Mouse (Mus musculus) heart, adult 2 months (tissue): ENCODE data around the gene Me1. TPM values are rescaled to one million over a fixed set of nuclear protein-coding genes. Genes with fewer than 3 reads are reported as not detected.

Experiments used
- DNase-seq, 2 experiments: peaks; one replicate each; pipeline ENCODE4 v3.0.0; 2021
- H3K27ac ChIP-seq: fragments of 200-600 bp; 2 replicates; pipeline ENCODE4 v1.8.1; 2022
- H3K27me3 ChIP-seq: fragments of 200-500 bp; 2 replicates; pipeline ENCODE4 v1.6.1; 2012; ENCODE audit warnings: mild to moderate bottlenecking, low read length, inconsistent platforms, mixed read lengths; ENCODE audit not compliant: control insufficient read depth, insufficient read depth
- H3K36me3 ChIP-seq: fragments of 200-500 bp; 2 replicates; pipeline ENCODE4 v1.6.1; 2012; ENCODE audit warnings: low read length, inconsistent platforms; ENCODE audit not compliant: control insufficient read depth, insufficient read depth
- H3K4me1 ChIP-seq: fragments of 200-500 bp; 2 replicates; pipeline ENCODE4 v1.6.1; 2011; ENCODE audit warnings: low read length; ENCODE audit not compliant: control insufficient read depth, insufficient read depth
- H3K4me3 ChIP-seq: fragments of 200-600 bp; 2 replicates; pipeline ENCODE4 v1.8.1; 2022
- H3K79me2 ChIP-seq: fragments of 200-500 bp; replicated peaks from 2 replicates; pipeline ENCODE4 v1.6.1; 2012; ENCODE audit warnings: mild to moderate bottlenecking, inconsistent platforms, low read length, moderate library complexity, mixed read lengths; ENCODE audit not compliant: control insufficient read depth, insufficient read depth
- H3K9ac ChIP-seq: fragments of 200-500 bp; 2 replicates; pipeline ENCODE4 v1.6.1; 2012; ENCODE audit warnings: low read depth, mild to moderate bottlenecking, control low read depth, inconsistent platforms, low read length, mixed read lengths
- CTCF ChIP-seq: fragments of 200-600 bp; IDR thresholded peaks from 2 replicates; pipeline ENCODE4 v1.8.1; 2022; ENCODE audit warnings: antibody characterized with exemption, mild to moderate bottlenecking, moderate library complexity
- EP300 ChIP-seq: fragments of 200-500 bp; IDR thresholded peaks from 2 replicates; pipeline ENCODE4 v1.6.1; 2011; ENCODE audit warnings: low read depth, low read length, control low read depth; ENCODE audit not compliant: insufficient read depth
- POLR2A ChIP-seq: fragments of 200-500 bp; IDR thresholded peaks from 2 replicates; pipeline ENCODE4 v1.6.1; 2011; ENCODE audit warnings: mild to moderate bottlenecking, low read depth, low read length, control low read depth; ENCODE audit not compliant: insufficient read depth
- WGBS: fragments of 180-500 bp; shearing (Covaris S2); methylation state at CpG from one replicate; pipeline ENCODE4 v1.1.7; 2018; 5-methylcytosine and 5-hydroxymethylcytosine counted together
- intact Hi-C: fragments of 180-260 bp; cut with DNase I; formaldehyde crosslinking; loops from one replicate; pipeline ENCODE4 v1.15.1; 2025
- polyA plus RNA-seq: library from polyadenylated mRNA; depleted of rRNA; stranded (reverse); fragments of >200 nt; gene quantifications from 2 replicates; pipeline ENCODE4 v1.2.3, GENCODE M21; 2012
- total RNA-seq, 2 experiments: library from RNA; stranded (reverse); gene quantifications; 2 replicates each; pipeline ENCODE4 v1.2.3; 2021

Gene Me1
- total and polyA plus RNA-seq, 3 experiments, result 67.1 to 110 (median 100.0) TPM

DNA sequence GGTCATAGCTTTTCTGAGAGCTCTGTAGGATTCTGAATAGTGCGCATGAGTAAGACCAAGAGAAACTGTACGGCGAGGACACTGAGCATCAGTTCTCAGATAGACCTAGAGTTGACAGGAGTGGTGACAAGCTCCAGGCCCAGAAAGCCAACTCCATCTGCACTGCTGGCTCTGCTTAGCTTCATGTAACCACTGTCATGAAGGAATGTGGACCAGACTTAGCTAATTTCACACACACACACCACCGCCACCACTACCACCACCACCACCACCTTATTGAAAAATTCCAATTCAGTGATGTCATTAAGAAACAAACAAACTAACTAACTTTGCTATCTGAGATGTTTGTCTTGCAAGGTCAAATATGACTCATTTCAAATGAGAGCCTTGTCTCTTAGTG, 41.2 kb upstream of the Me1 start:
- Histone ChIP-seq H3K9ac (no peak overlapping the region), H3K4me1 (no peaks in the 10 kb centered on the region), H3K27me3 (no peaks in the 10 kb centered on the region), H3K4me3 (no peak overlapping the region), H3K79me2 (no peaks in the 10 kb centered on the region), H3K36me3 (no peaks in the 10 kb centered on the region), H3K27ac (no peak overlapping the region)
- 73% methylated on average over 4 of the region's 4 CpGs for WGBS
- DNase-seq, result no peak
- no peak for TF ChIP-seq CTCF
- TF ChIP-seq EP300, result no peak
- no peak for TF ChIP-seq POLR2A
- intact Hi-C loops, result no loop called here

- TF ChIP-seq CTCF, result no peak
- Histone ChIP-seq H3K36me3 (no peaks in the 10 kb centered on the region), H3K27ac (no peak overlapping the region), H3K4me3 (no peak overlapping the region), H3K79me2 (no peaks in the 10 kb centered on the region), H3K4me1 (no peaks in the 10 kb centered on the region), H3K9ac (no peak overlapping the region), H3K27me3 (no peaks in the 10 kb centered on the region)
- no peak for DNase-seq
- 78% methylated on average over 9 of the region's 9 CpGs for WGBS
- intact Hi-C loops, result no loop called here
Measured at GRCm38 (mm10) chr9:86734795-86735194, 39.0 kb upstream of the Me1 start.

DNA sequence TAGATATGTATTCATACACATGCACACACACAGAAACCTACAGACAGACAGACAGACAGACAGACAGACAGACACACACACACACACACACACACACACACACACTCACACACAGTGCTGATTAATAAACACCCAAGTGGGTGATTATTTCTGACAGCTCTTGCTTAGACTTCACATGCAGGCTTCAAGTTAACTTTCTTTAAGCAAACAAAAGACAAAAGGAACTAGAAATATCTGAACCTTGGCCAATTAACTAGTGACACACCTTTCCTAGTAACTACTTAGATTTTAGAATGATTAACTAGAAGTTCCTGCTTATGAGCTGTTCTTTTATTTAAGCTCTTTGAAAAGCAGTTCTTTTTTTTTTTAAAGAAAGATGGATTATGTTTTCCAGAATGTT, 38.6 kb upstream of the Me1 start:
- H3K9ac ChIP-seq, result no peak overlapping the region
- H3K27me3 ChIP-seq, result no peaks in the 10 kb centered on the region
- no peak overlapping the region for H3K4me3 ChIP-seq
- no peaks in the 10 kb centered on the region for H3K79me2 ChIP-seq
- no peaks in the 10 kb centered on the region for H3K4me1 ChIP-seq
- TF ChIP-seq EP300, result no peak
- TF ChIP-seq CTCF, result no peak
- no peak for TF ChIP-seq POLR2A
- no peak overlapping the region for H3K27ac ChIP-seq
- no peaks in the 10 kb centered on the region for H3K36me3 ChIP-seq
- intact Hi-C loops, result no loop called here
- no peak for DNase-seq

DNA sequence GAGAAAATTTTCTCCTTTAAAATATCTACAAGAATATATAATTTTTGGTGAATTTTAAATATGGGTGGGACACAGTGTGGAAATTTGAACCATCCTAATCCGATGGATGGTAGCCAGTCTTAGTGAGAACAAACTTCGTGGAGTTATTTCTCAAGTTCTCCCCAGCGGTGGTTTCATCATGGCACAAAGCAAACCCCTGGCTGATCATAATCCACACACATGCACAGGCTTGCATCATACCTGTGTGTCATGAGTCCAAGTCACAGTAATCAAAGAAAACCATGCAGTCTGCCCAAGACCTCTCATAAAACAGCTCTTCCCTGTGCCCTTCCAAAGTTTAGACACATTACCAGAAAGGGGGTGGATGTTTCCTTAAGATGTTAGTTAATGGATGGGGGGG, 34.1 kb upstream of the Me1 start:
- no peak overlapping the region for H3K4me3 ChIP-seq
- no peaks in the 10 kb centered on the region for H3K27me3 ChIP-seq
- no peak overlapping the region for H3K9ac ChIP-seq
- intact Hi-C loops, result no loop called here
- no peaks in the 10 kb centered on the region for H3K79me2 ChIP-seq
- WGBS, result 94% methylated on average over 3 of the region's 3 CpGs
- DNase-seq, result no peak
- no peak overlapping the region for H3K27ac ChIP-seq
- H3K36me3 ChIP-seq, result no peaks in the 10 kb centered on the region
- H3K4me1 ChIP-seq, result no peaks in the 10 kb centered on the region
- no peak for TF ChIP-seq CTCF

- Histone ChIP-seq H3K79me2 (no peaks in the 10 kb centered on the region), H3K4me1 (no peaks in the 10 kb centered on the region), H3K4me3 (no peak overlapping the region), H3K27ac (no peak overlapping the region), H3K27me3 (no peaks in the 10 kb centered on the region), H3K36me3 (no peaks in the 10 kb centered on the region), H3K9ac (no peak overlapping the region)
- intact Hi-C loops, result no loop called here
- DNase-seq, result no peak
- WGBS, result 54% methylated on average over 1 of the region's 1 CpGs
- TF ChIP-seq CTCF (no peak), POLR2A (no peak), EP300 (no peak)
Measured at GRCm38 (mm10) chr9:86729084-86729483, 33.3 kb upstream of the Me1 start.

GRCm38 (mm10) chr9:86728214-86728814, 32.6 kb upstream of the Me1 start:
- H3K27ac ChIP-seq, result no peak overlapping the region
- no peaks in the 10 kb centered on the region for H3K27me3 ChIP-seq
- no peak overlapping the region for H3K4me3 ChIP-seq
- DNase-seq, result no peak
- H3K36me3 ChIP-seq, result no peaks in the 10 kb centered on the region
- TF ChIP-seq POLR2A, result no peak
- TF ChIP-seq EP300, result no peak
- no peak for TF ChIP-seq CTCF
- no peaks in the 10 kb centered on the region for H3K4me1 ChIP-seq
- 62% methylated on average over 10 of the region's 10 CpGs for whole genome bisulfite sequencing
- intact Hi-C loops, result no loop called here
- H3K9ac ChIP-seq, result no peak overlapping the region
- H3K79me2 ChIP-seq, result no peaks in the 10 kb centered on the region

- H3K4me1 ChIP-seq, result no peaks in the 10 kb centered on the region
- WGBS, result 82% methylated on average over 5 of the region's 5 CpGs
Measured at GRCm38 (mm10) chr9:86726381-86726720, 30.6 kb upstream of the Me1 start.

More at GRCm38 (mm10) chr9:86726381-86726720, 30.6 kb upstream of the Me1 start:
- intact Hi-C loops, result no loop called here
- Histone ChIP-seq H3K4me3 (no peak overlapping the region), H3K9ac (no peak overlapping the region), H3K36me3 (no peaks in the 10 kb centered on the region), H3K27ac (no peak overlapping the region), H3K27me3 (no peaks in the 10 kb centered on the region), H3K79me2 (no peaks in the 10 kb centered on the region)
- no peak for DNase-seq
- TF ChIP-seq EP300 (no peak), POLR2A (no peak), CTCF (no peak)
